Comparison of ENCODE assay signal across 8 mouse cellular contexts in genomic region chr3:93597221-93597913, GRCm38 (mm10). TPM values are rescaled to one million over a fixed set of nuclear protein-coding genes. Genes with fewer than 3 reads are reported as not detected.
DNase-seq lines count a peak whose midpoint lies in the region; ATAC-seq and TF ChIP-seq lines count a peak whose summit lies in the region.

No protein-coding gene starts in this region.

- no peaks in the 10 kb centered on the region for H3K9me3 ChIP-seq in forebrain, embryonic 14.5 days (replicated peaks; ENCODE audit: control insufficient read depth, low read length)

- no peaks in the 10 kb centered on the region for H3K27me3 ChIP-seq in forebrain, embryonic 14.5 days (replicated peaks; ENCODE audit: control insufficient read depth, insufficient read depth, low read length)
- no peaks in the 10 kb centered on the region for H3K27me3 ChIP-seq in cerebellum, adult 2 months (ENCODE audit: control insufficient read depth, insufficient read depth, low read length)

- TF ChIP-seq CTCF in olfactory bulb, adult 2 months (IDR thresholded peaks at IDR 0.05; ENCODE audit: insufficient read depth, low read depth, low read length) = no peak
- no peak for TF ChIP-seq CTCF in cerebellum, adult 2 months (IDR thresholded peaks at IDR 0.05; ENCODE audit: borderline replicate concordance, insufficient read depth, low read depth, low read length)

- no peak overlapping the region for H3K4me3 ChIP-seq in forebrain, embryonic 14.5 days (ENCODE audit: low read depth, low read length)
- no peak overlapping the region for H3K4me3 ChIP-seq in olfactory bulb, adult 2 months (ENCODE audit: insufficient read depth, low read depth, low read length)
- H3K4me3 ChIP-seq in cerebellum, adult 2 months (replicated peaks; ENCODE audit: insufficient read depth, low read depth, low read length) = no peak overlapping the region

- no peak overlapping the region for H3K27ac ChIP-seq in forebrain, embryonic 14.5 days (ENCODE audit: low read depth, low read length)
- peak overlapping the region; percentile 65 for H3K27ac ChIP-seq in olfactory bulb, adult 2 months (ENCODE audit: insufficient read depth, low read depth, low read length)
- no peak overlapping the region for H3K27ac ChIP-seq in cerebellum, adult 2 months (ENCODE audit: insufficient read depth, low read length)

- TF ChIP-seq POLR2A in olfactory bulb, adult 2 months (IDR thresholded peaks at IDR 0.05; ENCODE audit: insufficient read depth, low read depth, low read length) = no peak
- TF ChIP-seq POLR2A in cerebellum, adult 2 months (IDR thresholded peaks at IDR 0.05; ENCODE audit: borderline replicate concordance, insufficient read depth, low read length) = no peak

- no peaks in the 10 kb centered on the region for H3K4me1 ChIP-seq in forebrain, embryonic 14.5 days (ENCODE audit: control insufficient read depth, insufficient read depth, low read length)
- peaks cover 6% of the 10 kb centered on the region; the same call in 1 of the 2 replicates for H3K4me1 ChIP-seq in olfactory bulb, adult 2 months (ENCODE audit: control insufficient read depth, insufficient read depth, low read length)
- no peaks in the 10 kb centered on the region for H3K4me1 ChIP-seq in cerebellum, adult 2 months (ENCODE audit: control insufficient read depth, insufficient read depth, low read length)

- H3K9ac ChIP-seq in forebrain, embryonic 14.5 days (ENCODE audit: low read length) = no peak overlapping the region

- no peak overlapping the region for H3K4me2 ChIP-seq in forebrain, embryonic 14.5 days (ENCODE audit: low read length)

- H3K36me3 ChIP-seq in forebrain, embryonic 14.5 days (ENCODE audit: control insufficient read depth, insufficient read depth, low read length) = no peaks in the 10 kb centered on the region

- WGBS in forebrain, embryonic 14.5 days = 26% methylated on average over 5 of the region's 5 CpGs
- 15% methylated on average over 5 of the region's 5 CpGs for WGBS in olfactory bulb, adult 2 months
- 37% methylated on average over 5 of the region's 5 CpGs for WGBS in cerebellum, adult 2 months

- ATAC-seq in forebrain, embryonic 14.5 days = peak; percentile 69; the same call in 1 of the 2 replicates
- ATAC-seq in hematopoietic stem cell, adult 5-6 weeks (replicated peaks in 1 of 2; ENCODE audit: insufficient read depth in 1 of 2, low FRiP score in 2 of 2, low TSS enrichment in 1 of 2, low read depth in 1 of 2, poor library complexity in 2 of 2, severe bottlenecking in 2 of 2) = peak; percentile 87 to 94

- DNase-seq in 416B (ENCODE audit: low read depth) (peak; percentile 95), adipocyte (ENCODE audit: low spot score) (peak; percentile 94)
- DNase-seq in forebrain, embryonic 14.5 days (ENCODE audit: low spot score) = peak; percentile 55
- DNase-seq in layer of hippocampus, adult 18-20 months (ENCODE audit: low spot score in 2 of 2) = peak; percentile 25 to 48
- peak; percentile 72 to 81 for DNase-seq in lung, adult 18-20 months
- DNase-seq in cerebellum, adult 2 months = no peak

RNA-seq across cellular contexts. Expression of gene S100a10, which starts 42.5 kb away (rescaled TPM):
- 121 and 131 TPM in 2 replicates for polyA plus RNA-seq in forebrain, embryonic 14.5 days (2014; fragmentation: Nextera tagmentation; extraction: Ambion mirVana)
- 357 and 381 TPM in 2 replicates for total RNA-seq in hematopoietic stem cell, adult 5-6 weeks (2017)
- 10 to 100 TPM; 21.4 to 23.5 TPM for total RNA-seq in layer of hippocampus, adult 18-20 months (2021)
- polyA plus RNA-seq in olfactory bulb, adult 2 months (2012; ENCODE audit: insufficient read depth, insufficient read length, low replicate concordance, missing spikeins) = not detected in 2 replicates
- polyA plus RNA-seq in cerebellum, adult 2 months (2012; rRNA removed) = 60.1 and 60.6 TPM in 2 replicates

RNA-seq across cellular contexts. Expression of gene Tdpoz2, which starts 55.1 kb away (rescaled TPM):
- not detected in 2 replicates for polyA plus RNA-seq in forebrain, embryonic 14.5 days (2014; fragmentation: Nextera tagmentation; extraction: Ambion mirVana)
- not detected in 2 replicates for total RNA-seq in hematopoietic stem cell, adult 5-6 weeks (2017)
- total RNA-seq in layer of hippocampus, adult 18-20 months (2021) = not detected
- not detected in 2 replicates for polyA plus RNA-seq in olfactory bulb, adult 2 months (2012; ENCODE audit: insufficient read depth, insufficient read length, low replicate concordance, missing spikeins)
- polyA plus RNA-seq in cerebellum, adult 2 months (2012; rRNA removed) = not detected in 2 replicates

Comparison
In these comparisons a context has a peak if more than half of its experiments do, and no peak if none do; other contexts are left out.
1. DNase-seq: peak in 416B (single experiment), adipocyte (single experiment), forebrain, embryonic 14.5 days (single experiment), layer of hippocampus, adult 18-20 months (2 of 2) and lung, adult 18-20 months (2 of 2); none in cerebellum, adult 2 months (0 of 2).